Mouse (Mus musculus) right cerebral cortex, adult 18-20 months (tissue): ENCODE data around the gene Med29.
"Not testable (repeated sequence)": the region's sequence is repeated elsewhere in the genome, so short reads cannot be mapped to it uniquely, and the experiment has no call there.

Source experiments
- DNase-seq: peaks from one replicate; pipeline ENCODE4 v3.0.0; 2022; ENCODE audit warnings: mixed read lengths

Med29 gene

DNA sequence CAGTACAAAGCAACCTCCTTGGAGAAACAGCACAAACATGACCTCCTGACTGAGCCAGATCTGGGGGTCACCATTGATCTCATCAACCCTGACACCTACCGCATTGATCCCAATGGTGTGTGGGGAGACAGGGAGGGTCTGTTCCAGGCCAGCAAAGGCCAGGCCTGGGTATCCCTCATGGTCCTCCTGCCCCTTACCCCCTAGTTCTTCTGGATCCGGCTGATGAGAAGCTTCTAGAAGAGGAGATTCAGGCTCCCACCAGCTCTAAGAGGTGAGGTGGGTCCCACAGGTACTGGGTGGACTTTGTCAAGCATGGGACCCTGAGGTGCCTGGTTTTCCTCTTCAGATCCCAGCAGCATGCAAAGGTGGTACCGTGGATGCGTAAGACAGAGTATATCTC is 2.9 kb upstream of the Med29 start:
- DNase-seq, result no peak

DNA sequence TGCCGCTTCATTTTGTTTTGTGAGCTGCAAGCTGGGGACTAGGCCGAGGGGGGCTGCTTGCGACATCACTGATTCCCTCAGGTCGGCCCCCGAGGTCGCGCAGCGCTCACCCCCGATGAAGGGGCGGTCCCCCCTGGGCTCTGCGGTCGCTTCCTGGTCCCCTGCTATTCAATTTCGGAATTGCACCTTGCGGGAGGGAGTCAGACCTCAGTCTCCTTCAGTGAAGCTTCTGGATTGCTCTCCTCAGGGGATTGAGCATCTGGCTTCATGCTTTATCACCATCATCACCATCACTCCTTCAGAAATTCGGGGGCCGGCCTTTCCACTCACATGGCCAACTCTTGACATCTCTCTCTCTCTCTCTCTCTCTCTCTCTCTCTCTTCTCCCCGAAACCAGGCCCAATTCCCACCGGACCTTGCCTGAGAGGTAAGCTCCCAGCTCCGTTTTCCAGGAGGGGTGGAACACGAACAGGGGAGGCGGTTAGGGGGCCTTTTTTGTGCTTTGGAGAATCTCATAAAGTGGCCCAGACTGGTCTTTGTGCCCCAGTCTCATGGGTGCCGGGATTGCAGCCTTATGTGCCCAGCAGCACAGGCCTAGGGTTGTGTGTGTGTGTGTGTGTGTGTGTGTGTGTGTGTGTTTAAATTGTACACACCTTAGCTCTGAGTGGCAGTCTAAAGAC is 904 bp upstream of the Med29 start:
- no peak for DNase-seq

- DNase-seq, result no peak
Measured at GRCm38 (mm10) chr7:28390331-28390730, 2.2 kb downstream of the Med29 start.

DNA sequence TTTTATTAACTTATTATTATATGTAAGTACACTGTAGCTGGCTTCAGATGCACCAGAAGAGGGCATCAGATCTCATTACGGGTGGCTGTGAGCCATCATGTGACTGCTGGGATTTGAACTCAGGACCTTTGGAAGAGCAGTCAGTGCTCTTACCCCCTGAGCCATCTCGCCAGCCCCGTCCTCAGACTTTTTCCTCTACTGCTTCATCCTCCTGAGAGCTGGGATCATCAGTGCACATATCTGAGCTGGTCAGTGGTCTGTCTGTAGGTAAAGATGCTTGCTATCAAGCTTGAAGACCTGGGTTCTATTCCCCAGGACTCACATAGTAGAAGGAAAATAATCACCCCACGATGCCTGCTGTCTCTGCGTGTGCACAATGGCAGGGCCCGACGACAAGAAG is 5.1 kb downstream of the Med29 start:
- not testable (repeated sequence) for DNase-seq

- not testable (repeated sequence) for DNase-seq
Measured at GRCm38 (mm10) chr7:28386877-28387276, 5.6 kb downstream of the Med29 start.

- peak; percentile 79 for DNase-seq
Measured at GRCm38 (mm10) chr7:28386462-28386861, 6.0 kb downstream of the Med29 start.

DNA sequence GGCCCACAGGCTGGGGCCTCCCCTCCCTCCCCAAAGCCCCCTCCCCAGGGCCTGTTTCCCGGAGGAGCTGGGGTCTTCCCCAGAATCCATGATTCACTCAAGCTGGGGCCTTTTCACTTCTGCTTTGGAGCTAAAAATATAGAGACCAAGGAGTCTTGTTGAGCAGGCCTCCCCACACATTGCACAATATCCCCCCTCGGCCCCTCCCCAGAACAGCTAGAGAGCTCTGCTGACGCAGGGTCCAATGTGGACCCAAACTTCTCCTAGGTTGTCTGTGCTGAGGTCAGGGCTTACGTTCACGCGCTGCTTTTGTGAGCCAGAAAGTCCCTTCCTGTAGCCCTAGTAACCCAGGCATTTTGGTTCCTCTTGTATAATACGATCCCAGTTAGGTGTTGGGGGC is 6.5 kb downstream of the Med29 start:
- DNase-seq, result no peak

GRCm38 (mm10) chr7:28385196-28385595 is 7.3 kb downstream of the Med29 start:
- no peak for DNase-seq

- DNase-seq, result no peak
Measured at GRCm38 (mm10) chr7:28384162-28384561, 8.3 kb downstream of the Med29 start.

GRCm38 (mm10) chr7:28383606-28384005 is 8.9 kb downstream of the Med29 start:
- DNase-seq, result no peak

DNA sequence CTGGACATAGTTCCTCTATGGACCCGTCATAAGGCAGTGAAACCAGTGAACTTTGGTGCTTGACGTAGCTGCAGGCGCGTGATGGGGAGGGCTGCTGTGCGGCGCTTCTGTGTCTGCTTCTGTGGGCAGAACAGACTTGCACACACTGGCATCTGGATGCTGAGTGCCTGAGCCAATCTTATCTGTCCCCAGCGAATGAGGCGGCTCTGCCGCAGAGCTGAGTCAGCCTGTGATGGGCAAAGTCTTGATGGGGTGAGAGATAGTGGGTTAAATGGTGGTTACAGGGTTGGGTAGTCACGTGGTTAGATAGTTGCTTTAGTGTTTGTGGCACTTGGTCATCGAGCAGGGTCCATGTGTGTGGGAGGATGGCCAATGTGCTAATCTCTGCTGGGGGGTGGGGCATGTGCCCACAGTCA is 9.5 kb downstream of the Med29 start:
- peak; percentile 82 for DNase-seq

DNA sequence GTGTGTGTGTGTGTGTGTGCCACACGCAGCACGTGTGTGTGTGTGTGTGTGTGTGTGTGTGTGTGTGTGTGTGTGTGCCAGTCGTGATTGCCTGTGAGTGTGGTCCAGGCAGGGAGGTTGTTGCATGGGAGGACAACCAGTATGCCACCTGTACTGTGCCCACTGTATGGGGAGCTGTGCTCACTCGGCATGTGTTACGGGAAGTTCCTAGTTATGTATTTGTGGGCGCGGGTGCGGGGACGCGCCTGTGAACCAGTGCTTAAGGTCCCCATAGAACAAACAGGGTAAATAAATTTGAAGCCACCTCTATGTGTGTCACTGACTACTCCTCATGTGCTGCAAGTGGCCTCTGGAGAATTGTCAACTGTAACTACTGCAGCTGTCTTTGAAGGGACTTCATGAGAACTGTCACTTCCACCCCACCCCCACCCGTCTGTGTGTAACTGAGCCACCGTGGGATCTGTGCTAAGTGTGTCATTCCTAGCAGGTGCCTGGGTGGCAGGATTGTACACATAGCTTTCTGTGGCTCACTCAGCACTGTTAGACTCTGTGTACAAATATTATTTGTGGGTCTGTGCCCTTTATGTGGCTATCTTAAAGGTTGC is 10.1 kb downstream of the Med29 start:
- DNase-seq, result no peak

DNA sequence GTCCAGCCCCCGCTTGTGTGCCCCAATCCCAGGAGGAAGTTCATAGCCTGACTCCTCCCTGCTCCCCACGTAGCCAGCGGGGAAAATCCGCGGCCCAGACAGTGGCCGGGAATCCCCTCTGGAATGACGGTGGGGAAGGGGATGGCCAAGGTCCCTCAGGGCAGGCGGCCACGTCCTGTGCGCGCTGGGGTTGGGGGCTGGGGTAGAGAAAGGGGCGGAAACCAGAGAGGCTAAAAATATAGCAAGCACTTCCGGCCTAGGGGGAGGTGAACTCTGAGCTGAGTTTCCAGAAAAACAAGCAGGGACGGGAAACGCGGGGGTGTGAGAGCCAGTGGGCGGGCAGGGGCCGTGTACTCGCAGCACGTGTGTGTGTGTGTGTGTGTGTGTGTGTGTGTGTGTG is 10.6 kb downstream of the Med29 start:
- peak; percentile 49 for DNase-seq

DNA sequence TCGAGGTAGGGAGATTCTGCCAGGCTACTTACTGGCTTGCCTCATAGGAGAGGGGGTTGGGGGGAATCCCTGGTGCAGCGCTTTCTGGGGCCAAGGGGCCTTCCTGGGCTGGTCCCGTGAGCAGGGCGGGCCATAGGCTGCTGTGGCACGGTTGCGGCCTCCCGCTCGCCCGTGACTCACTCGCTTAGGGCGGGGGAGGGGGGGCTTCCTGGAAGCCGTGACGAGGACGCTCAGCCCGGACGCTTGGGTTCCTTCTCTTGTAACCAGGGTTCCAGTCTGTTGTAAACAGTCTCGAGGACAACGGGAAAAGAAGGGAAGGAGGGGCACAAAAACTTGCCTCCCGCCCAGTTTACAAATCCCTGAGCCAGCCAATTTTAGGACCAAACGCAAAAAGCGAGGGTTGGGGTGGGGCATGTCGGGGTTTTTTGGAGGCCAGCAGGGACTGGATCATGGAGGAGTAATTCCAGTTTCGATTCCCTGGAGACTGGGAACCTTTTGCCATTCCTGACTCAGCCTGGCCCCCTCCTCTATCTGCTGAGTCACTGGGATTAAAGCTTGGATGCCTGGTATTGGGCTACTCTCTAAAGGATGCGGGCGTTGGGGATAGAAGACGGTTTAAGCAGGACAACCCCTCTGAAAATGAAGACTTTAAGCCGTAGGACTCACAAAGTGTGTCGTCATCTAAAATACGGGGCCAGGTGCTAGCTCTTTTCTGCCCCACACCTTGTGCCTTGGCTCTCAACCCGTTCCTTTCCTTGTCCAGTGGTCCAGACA is 11.3 kb downstream of the Med29 start:
- no peak for DNase-seq

DNA sequence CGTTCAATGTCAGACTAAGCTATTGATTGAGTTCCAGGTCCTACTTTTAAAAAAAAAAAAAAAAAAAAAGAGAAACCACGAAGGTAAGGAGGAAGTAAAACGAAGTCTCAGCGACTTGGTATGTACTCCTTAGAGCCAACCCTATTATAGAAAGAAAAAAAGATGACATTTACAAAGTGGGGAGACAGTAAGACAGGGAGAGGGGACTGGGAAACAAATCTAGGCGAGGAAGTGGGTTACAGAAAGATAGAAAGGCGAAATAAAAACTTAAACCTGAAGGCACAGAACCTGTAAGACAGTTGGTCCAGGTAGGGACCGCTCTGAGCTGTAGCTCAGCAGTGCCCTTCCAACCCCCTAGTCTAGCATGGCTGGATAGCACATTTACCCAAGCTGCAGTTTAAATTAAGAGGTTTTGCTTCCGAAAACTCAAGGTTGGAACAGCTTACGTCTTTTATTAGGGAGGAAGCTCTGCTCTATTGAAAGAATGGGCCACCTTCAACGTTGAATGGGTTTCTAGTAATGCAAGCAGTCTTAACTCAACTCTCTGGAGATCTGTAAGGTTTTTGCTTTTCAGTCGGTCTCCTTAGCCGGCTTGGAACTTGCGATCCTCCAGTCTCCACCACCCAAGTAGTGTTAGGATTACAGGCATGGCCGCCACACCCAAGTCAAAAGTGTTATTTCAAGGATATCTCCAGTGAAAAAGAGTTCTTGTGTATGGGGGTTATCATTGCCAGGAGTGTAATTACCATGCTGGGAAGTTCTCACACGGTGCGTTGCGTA is 12.1 kb downstream of the Med29 start, which contains the start of gene Zfp36:
Gene Zfp36 (minus strand): TSS at position 17 of the 780 bp plus-strand sequence.
- no peak for DNase-seq

DNA sequence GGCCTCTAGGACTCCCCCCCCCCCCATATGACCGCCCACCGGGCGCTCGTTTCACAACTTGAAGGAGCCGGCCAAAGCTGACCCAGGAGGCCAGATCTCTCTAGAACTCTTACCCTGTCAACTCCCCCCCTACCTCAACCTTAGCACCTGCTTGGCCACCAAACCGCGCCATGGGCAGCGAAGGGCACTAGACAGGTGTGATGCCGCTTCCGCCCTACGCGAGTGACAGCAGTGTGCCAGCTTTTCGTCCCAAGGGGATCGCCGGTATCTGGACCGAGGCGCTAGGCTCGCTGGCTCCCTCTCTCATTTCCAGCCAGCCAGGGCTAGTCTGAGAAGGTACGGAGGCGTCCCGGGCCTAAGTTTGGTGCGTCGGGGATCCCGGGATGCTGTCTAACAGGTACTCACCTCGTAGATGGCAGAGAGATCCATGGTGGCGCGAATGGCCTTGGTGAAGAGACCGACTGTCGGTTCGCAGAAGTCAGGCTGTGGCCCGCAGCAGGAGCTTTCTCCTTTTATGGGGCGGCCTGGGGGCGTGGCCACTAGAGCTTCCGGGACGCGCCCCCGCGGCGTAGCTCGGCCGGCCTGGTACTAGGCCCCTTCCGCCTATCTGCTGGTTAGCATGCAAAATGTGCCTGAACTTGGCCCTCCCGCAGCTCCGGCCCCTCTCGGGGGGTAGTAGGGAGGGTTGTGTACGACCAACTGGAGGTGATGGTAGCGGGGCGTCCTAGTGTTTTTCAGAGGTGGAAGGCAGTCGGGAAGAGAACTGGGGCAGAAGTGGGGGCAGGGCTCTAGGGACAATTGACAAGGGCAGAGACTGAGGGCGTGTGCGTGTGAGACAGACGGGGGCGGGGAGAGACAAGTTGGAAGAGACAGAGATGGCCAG is 13.5 kb downstream of the Med29 start:
- DNase-seq, result peak; percentile 80

DNA sequence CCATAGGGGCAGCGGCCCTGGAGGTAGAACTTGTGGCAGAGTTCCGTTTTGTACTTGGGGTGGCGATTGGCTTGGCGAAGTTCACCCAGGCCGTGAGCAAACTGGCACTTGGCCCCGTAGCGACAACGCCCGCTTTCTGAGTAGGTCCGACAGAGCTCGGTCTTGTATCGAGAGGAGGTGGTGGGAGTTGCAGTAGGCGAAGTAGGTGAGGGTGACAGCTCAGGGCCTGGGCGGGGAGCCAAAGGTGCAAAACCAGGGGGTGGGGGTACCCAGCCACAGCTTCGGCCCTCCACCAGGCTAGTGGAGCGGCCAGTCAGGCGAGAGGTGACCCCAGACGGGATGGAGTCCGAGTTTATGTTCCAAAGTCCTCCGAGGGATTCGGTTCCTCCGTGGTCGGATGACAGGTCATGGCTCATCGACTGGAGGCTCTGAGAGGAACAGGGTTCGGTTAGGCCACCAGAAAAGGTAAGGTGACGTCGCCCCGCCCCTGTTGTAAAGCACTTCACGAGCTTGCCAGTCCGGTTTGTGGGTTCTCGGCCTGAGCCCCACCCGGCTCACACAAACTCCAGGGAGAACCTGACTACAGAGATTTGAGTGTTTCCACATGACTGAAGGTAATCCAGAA is 14.3 kb downstream of the Med29 start:
- no peak for DNase-seq

GRCm38 (mm10) chr7:28377190-28378065 is 15.1 kb downstream of the Med29 start:
- DNase-seq, result no peak

DNA sequence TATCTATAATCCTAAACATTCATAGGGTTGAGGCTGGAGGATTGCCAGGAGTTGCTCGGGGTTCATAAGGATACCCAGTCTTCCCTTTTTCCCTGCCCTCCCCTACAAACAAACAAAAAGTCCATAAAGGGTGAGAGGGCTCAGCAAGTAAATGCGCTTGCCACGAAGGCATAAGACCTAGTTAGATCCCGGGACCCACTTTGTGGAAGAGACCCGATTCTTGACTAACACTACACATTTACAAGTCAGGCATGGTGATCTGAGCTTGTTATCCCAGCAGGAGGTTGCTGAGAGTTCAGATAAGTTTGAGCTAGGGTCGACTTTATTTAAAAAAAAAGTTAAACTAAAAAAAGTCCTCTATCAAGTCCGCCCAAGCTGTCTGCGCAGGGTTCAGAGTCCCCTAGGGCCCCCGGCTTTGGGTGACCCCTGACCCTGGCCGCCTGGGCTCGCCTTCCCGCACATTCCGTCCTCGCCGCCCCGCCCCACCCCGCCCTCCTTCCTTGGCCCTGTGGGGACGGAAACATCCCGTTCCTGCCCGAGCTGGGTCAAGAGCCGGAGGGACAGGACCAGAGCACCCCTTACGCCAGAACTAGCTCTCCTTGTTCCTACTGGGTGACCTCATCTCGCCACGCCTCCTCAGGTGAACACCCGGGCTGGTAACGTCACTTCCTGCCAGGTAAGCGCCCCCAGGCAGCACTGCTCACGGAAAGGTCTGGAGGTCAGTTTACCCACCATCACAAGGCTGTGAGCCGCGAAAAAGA is 16.3 kb downstream of the Med29 start:
- DNase-seq, result no peak
